Mouse (Mus musculus) liver, embryonic 16.5 days (tissue): ENCODE results near the gene Grid2. TPM values are rescaled to one million over a fixed set of nuclear protein-coding genes. Genes with fewer than 3 reads are reported as not detected.

Source experiments
- ATAC-seq: fragments of 200-750 bp; cut with Nextera tagmentation; 2 replicates; pipeline ENCODE4 v1.8.0; 2017; ENCODE audit warnings: low read depth, mild to moderate bottlenecking, moderate number of reproducible peaks, moderate library complexity
- H3K27ac ChIP-seq: fragments of 300-500 bp; sonication (generic); 2 replicates; pipeline ENCODE4 v1.5.1; 2014; ENCODE audit warnings: mild to moderate bottlenecking, low read length
- H3K27me3 ChIP-seq: fragments of 300-500 bp; sonication (generic); 2 replicates; pipeline ENCODE4 v1.6.1; 2014; ENCODE audit warnings: low read depth, low read length, mixed read lengths; ENCODE audit not compliant: control insufficient read depth, insufficient read depth
- H3K36me3 ChIP-seq: fragments of 300-500 bp; sonication (generic); 2 replicates; pipeline ENCODE4 v1.6.1; 2014; ENCODE audit warnings: mild to moderate bottlenecking; ENCODE audit not compliant: control insufficient read depth, insufficient read depth
- H3K4me1 ChIP-seq: fragments of 300-500 bp; sonication (generic); 2 replicates; pipeline ENCODE4 v1.6.1; 2014; ENCODE audit warnings: low read depth, low read length, mixed read lengths; ENCODE audit not compliant: control insufficient read depth
- H3K4me2 ChIP-seq: fragments of 300-500 bp; sonication (generic); 2 replicates; pipeline ENCODE4 v1.6.1; 2014; ENCODE audit warnings: low read depth, low read length, mixed read lengths
- H3K4me3 ChIP-seq: fragments of 300-500 bp; sonication (generic); 2 replicates; pipeline ENCODE4 v1.5.1; 2014; ENCODE audit warnings: low read depth, mild to moderate bottlenecking, low read length
- H3K9ac ChIP-seq: fragments of 300-500 bp; sonication (generic); 2 replicates; pipeline ENCODE4 v1.6.1; 2014; ENCODE audit warnings: low read depth, low read length
- H3K9me3 ChIP-seq: fragments of 300-500 bp; sonication (generic); replicated peaks from 2 replicates; pipeline ENCODE4 v1.6.1; 2016; ENCODE audit warnings: low read length; ENCODE audit not compliant: control insufficient read depth
- WGBS: fragments of 180-500 bp; shearing (Covaris S2); extraction: QIAGEN DNeasy Blood & Tissue Kit; methylation state at CpG from one replicate; pipeline ENCODE4 v1.1.7; 2014; ENCODE audit not compliant: insufficient replicate concordance; 5-methylcytosine and 5-hydroxymethylcytosine counted together
- polyA plus RNA-seq: library from polyadenylated mRNA; unstranded; fragments of >200 nt; fragmentation: Nextera tagmentation; extraction: Ambion mirVana; gene quantifications from 2 replicates; pipeline ENCODE4 v1.2.1, GENCODE M21; 2015

Gene Grid2
- polyA plus RNA-seq, 1 experiment from 2014 or later: not detected

DNA sequence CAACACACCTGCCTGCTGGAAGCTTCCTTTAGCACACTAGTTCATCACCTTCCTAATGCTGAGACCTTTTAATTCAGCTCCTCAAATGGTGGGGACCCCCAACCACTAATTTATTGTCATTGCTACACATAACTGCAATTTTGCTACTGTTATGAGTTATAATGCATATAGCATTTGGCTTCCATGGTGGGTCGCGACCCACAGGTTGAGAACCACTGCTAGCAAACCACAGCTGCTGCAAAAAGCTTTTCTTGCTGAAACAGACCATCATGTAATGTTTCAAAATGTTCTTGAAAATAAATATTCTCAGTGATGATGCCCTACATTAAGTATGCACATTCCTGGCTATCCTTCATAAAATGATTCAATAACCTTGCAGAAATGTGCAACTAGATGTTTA lies 1024.3 kb downstream of the Grid2 start:
- Histone ChIP-seq H3K27me3 (no peaks in the 10 kb centered on the region), H3K36me3 (no peaks in the 10 kb centered on the region), H3K4me3 (no peak overlapping the region), H3K4me2 (no peak overlapping the region), H3K4me1 (no peaks in the 10 kb centered on the region), H3K9me3 (no peaks in the 10 kb centered on the region), H3K9ac (no peak overlapping the region), H3K27ac (no peak overlapping the region)
- no peak for ATAC-seq
- 82% methylated on average over 2 of the region's 2 CpGs for WGBS

DNA sequence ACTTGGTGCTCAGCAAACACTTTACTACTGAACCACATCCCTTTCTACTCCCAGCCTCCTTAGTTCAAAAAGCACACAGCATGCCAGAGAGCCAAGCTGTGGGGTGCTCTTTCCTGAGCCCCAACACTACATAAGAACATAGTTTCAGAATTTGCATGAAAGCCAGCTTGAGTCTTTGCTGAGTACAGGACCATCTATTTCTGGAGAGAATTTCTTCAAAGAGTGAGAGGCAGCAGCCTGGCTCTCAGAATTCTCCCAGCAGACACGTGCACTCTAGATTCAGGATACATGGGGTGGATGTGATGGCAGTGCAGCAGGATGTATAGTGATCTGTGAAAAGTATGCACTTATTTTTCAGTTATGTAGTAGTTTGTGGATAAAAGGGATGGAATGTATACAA lies 1038.1 kb downstream of the Grid2 start:
- H3K4me3 ChIP-seq: no peak overlapping the region
- H3K9me3 ChIP-seq: no peaks in the 10 kb centered on the region
- no peaks in the 10 kb centered on the region for H3K4me1 ChIP-seq
- H3K27ac ChIP-seq: no peak overlapping the region
- WGBS: 67% methylated on average over 1 of the region's 1 CpGs
- no peak for ATAC-seq
- no peaks in the 10 kb centered on the region for H3K36me3 ChIP-seq
- no peak overlapping the region for H3K4me2 ChIP-seq
- no peaks in the 10 kb centered on the region for H3K27me3 ChIP-seq
- H3K9ac ChIP-seq: no peak overlapping the region

DNA sequence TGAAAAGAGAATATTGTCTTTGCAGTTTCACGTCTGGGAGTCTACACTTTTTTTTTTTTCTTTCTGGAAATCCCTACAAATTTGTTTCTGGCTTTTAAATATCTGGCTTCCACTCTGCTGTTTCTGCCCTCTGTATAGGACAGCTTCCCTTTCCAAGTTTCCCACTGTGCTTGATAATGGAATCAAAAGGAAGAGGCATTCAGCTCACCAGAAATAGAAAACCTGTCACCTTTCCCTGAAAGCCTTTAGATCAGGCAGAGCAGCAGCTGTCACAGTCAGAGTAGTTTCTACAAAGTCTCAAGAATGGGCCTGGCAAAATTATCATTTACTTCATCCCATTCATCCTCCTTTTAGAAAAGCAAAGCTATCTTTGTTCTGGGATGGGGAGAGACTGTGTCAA lies 1042.0 kb downstream of the Grid2 start:
- ATAC-seq: no peak
- Histone ChIP-seq H3K4me3 (no peak overlapping the region), H3K27me3 (no peaks in the 10 kb centered on the region), H3K27ac (no peak overlapping the region), H3K36me3 (no peaks in the 10 kb centered on the region), H3K9ac (no peak overlapping the region), H3K4me1 (no peaks in the 10 kb centered on the region), H3K4me2 (no peak overlapping the region), H3K9me3 (no peaks in the 10 kb centered on the region)
- 50% methylated on average over 1 of the region's 1 CpGs for WGBS

DNA sequence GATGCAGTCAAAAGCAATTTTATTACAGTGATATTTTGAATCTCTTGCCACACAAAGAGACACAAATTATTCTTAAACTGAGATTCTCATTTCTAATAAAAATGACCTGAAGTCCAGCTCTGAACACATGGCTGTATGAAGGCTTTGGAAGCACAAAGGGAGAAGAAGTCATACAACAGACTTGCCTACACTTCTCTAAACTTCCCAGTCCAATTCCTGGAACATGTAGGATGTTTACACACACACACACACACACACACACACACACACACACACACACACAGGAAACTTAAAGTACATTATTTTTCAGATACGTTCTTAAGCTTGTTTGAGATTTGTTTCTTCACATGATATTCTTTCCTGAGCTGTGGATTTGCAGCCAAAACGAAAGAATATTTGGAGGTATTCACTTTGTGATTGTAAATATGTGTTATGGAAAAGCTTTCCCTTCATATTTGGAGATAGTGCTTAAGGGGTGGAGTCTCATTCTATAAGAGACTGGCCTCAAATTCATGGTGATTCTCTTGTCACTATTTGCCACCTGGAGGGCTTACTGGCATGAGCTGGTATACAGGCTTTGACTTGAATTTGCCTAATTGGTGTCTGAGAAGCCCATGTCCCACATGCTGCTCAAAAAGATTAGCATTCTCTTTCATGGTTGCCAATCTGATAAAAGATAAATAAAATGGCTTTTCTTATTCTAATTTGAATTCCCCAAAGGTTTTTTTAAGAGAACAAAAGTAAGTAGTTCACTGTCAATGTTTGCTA lies 1049.2 kb downstream of the Grid2 start:
- H3K4me2 ChIP-seq: no peak overlapping the region
- H3K4me3 ChIP-seq: no peak overlapping the region
- no peak for ATAC-seq
- no peaks in the 10 kb centered on the region for H3K9me3 ChIP-seq
- H3K9ac ChIP-seq: no peak overlapping the region
- H3K27ac ChIP-seq: no peak overlapping the region
- H3K4me1 ChIP-seq: no peaks in the 10 kb centered on the region
- WGBS: 39% methylated on average over 2 of the region's 2 CpGs
- H3K27me3 ChIP-seq: no peaks in the 10 kb centered on the region
- H3K36me3 ChIP-seq: no peaks in the 10 kb centered on the region

DNA sequence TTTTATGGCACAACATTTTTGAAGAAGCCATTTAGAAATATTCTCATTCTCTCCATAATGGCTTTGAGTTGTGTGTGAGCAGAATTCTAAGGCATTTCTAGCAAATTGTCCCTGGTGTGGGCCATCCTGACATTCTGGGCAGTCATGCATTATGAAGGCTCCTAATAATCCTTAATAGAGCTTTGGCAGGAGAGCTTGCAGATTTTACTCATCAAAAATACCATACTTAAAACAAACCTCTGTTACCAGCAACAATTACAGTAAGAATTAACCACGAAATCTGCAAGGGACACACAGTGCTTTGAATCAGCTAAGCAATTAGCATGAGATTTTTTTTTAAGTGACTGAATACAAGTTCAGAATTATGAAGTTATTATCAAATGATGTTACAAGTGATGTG lies 1053.0 kb downstream of the Grid2 start:
- H3K36me3 ChIP-seq: no peaks in the 10 kb centered on the region

DNA sequence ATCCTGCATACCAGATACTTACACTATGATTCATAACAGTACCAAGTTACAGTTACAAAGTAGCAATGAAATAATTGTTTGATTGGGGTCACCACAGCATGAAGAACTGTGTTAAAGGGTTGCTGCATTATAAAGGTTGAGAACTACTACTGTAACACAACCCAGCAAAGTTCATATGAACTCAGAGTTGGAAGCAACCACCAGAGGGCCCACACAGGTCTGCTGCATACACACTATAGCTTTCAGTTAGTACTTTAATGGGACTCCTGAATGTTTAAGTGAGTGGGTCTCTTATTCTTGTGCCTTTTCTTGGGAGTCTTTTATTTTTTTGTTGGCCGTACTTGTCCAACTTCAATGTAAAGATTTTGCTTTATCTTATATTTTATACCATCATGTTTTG lies 1057.5 kb downstream of the Grid2 start:
- Histone ChIP-seq H3K9ac (no peak overlapping the region), H3K36me3 (no peaks in the 10 kb centered on the region), H3K4me1 (no peaks in the 10 kb centered on the region), H3K4me2 (no peak overlapping the region), H3K27me3 (no peaks in the 10 kb centered on the region), H3K4me3 (no peak overlapping the region), H3K9me3 (no peaks in the 10 kb centered on the region), H3K27ac (no peak overlapping the region)
- WGBS: 67% methylated on average over 1 of the region's 1 CpGs
- no peak for ATAC-seq

More for the DNA sequence above, 1053.0 kb downstream of the Grid2 start:
- ATAC-seq: no peak
- 49% methylated on average over 1 of the region's 1 CpGs for WGBS
- Histone ChIP-seq H3K27me3 (no peaks in the 10 kb centered on the region), H3K9me3 (no peaks in the 10 kb centered on the region), H3K27ac (no peak overlapping the region), H3K4me2 (no peak overlapping the region), H3K4me3 (no peak overlapping the region), H3K4me1 (no peaks in the 10 kb centered on the region), H3K9ac (no peak overlapping the region)

DNA sequence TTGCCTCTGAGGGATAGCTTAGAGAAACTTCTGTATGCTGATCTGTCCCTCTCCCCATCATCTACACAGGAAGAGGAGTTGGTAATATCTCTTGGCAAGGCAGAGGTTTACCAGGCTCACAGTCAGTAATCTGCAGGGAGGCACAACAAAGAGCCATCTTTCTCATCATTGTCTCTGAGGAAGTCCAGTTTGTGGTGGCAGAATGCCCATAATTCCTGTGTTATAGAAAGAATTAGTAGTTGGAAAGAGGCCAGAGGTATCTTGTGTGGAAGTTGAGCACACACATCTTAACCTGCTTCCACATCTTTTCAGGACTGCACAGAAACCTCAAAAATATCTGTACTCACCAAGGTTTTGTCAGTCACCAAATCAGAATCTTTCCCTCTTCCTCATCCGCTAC lies 1071.3 kb downstream of the Grid2 start:
- WGBS: 80% methylated on average over 1 of the region's 1 CpGs
- Histone ChIP-seq H3K27ac (no peak overlapping the region), H3K4me3 (no peak overlapping the region)

DNA sequence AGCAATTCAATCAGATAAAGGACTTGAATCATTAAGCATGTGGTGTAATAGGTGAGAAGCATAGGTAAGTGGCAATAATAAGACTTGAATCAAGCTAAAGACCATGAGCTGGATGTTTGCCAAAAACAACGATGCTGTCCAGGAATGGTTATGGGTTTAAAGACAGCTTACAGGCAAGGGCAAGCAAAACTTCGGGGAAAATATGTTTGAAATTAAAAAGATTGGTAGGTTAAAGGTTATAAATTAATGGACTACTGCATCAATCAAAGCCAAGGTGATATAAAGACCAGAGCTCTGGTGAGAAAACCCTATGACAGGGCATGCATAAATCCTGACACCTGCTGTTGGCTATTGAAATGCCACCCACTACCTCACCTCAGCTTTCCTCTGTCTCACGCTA lies 1072.2 kb downstream of the Grid2 start:
- Histone ChIP-seq H3K4me1 (no peaks in the 10 kb centered on the region), H3K9ac (no peak overlapping the region), H3K9me3 (no peaks in the 10 kb centered on the region), H3K4me2 (no peak overlapping the region), H3K27me3 (no peaks in the 10 kb centered on the region), H3K36me3 (no peaks in the 10 kb centered on the region), H3K4me3 (no peak overlapping the region), H3K27ac (no peak overlapping the region)
- WGBS: 64% methylated on average over 3 of the region's 3 CpGs
- no peak for ATAC-seq

More for the DNA sequence above, 1071.3 kb downstream of the Grid2 start:
- no peaks in the 10 kb centered on the region for H3K9me3 ChIP-seq
- H3K36me3 ChIP-seq: no peaks in the 10 kb centered on the region
- H3K27me3 ChIP-seq: no peaks in the 10 kb centered on the region
- H3K4me2 ChIP-seq: no peak overlapping the region
- no peaks in the 10 kb centered on the region for H3K4me1 ChIP-seq
- no peak overlapping the region for H3K9ac ChIP-seq
- ATAC-seq: no peak

DNA sequence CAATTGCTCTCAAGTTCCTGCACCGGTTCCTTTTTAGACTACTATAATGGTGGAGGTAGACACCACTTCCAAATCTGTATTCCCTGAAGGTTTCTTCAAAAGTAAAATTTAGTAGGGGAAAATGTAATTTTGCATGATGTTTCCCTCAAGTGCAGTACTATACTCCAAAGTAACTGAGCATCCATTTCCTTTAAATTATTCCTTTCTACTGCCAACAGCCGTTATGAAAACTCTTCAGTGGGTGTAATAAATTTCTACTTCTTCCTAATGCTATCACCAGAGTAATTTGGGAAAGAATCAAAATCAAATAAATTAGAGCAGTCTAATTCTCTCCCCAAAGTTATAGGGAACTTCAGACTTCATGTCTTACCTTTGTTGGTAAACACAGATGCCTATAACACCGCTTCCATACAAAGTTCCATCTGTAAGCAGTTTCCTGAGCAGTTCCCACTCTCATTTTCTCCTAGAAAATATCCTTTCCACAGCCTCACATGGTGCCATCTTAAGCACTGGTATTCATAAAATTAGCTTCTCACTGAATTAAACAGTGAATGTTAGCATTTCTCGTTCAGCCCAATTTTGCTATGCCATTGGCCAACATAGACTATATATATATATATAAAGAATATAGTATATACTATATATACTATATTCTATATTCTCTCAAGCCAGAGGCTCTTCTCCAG lies 1142.9 kb downstream of the Grid2 start:
- H3K4me1 ChIP-seq: no peaks in the 10 kb centered on the region
- WGBS: 66% methylated on average over 4 of the region's 4 CpGs
- H3K27me3 ChIP-seq: no peaks in the 10 kb centered on the region
- H3K9me3 ChIP-seq: no peaks in the 10 kb centered on the region; the same call in 1 of the 2 replicates
- no peaks in the 10 kb centered on the region for H3K36me3 ChIP-seq
- no peak overlapping the region for H3K4me3 ChIP-seq
- no peak for ATAC-seq
- no peak overlapping the region for H3K9ac ChIP-seq
- no peak overlapping the region for H3K4me2 ChIP-seq
- H3K27ac ChIP-seq: no peak overlapping the region
